Mouse (Mus musculus) granulocyte monocyte progenitor cell, adult 5-6 weeks (primary cell): ENCODE measurements at regions not wholly inside any gene's neighbourhood (a gene's known extent, or its start where the extent isn't known, plus 50 kb on each side); places are given as distances from the start of the nearest gene placed in this dataset.

ENCODE experiments used
- ATAC-seq: replicated peaks from 2 replicates; pipeline ENCODE4 v1.8.0; 2016; ENCODE audit warnings: mild to moderate bottlenecking, moderate TSS enrichment, inconsistent platforms; ENCODE audit not compliant: poor library complexity, severe bottlenecking

GRCm38 (mm10) chr2:50662504-50662903 is 365.9 kb upstream of the Mmadhc start:
- ATAC-seq = no peak

GRCm38 (mm10) chr2:50660000-50660399 is 363.4 kb upstream of the Mmadhc start:
- ATAC-seq = peak; percentile 97

GRCm38 (mm10) chr2:50657826-50658225 is 361.2 kb upstream of the Mmadhc start:
- ATAC-seq = no peak

GRCm38 (mm10) chr2:50656351-50656750 is 359.8 kb upstream of the Mmadhc start:
- no peak for ATAC-seq

- ATAC-seq = no peak
These were observed 358.3 kb upstream of the Mmadhc start for GRCm38 (mm10) chr2:50654953-50655324.

- no peak for ATAC-seq
These were observed 357.8 kb upstream of the Mmadhc start for GRCm38 (mm10) chr2:50654221-50654952.

- no peak for ATAC-seq
These were observed 356.6 kb upstream of the Mmadhc start for GRCm38 (mm10) chr2:50653121-50653615.

GRCm38 (mm10) chr2:50649656-50650055 is 353.1 kb upstream of the Mmadhc start:
- ATAC-seq = no peak

- ATAC-seq = no peak
These were observed 346.6 kb upstream of the Mmadhc start for GRCm38 (mm10) chr2:50643219-50643618.

GRCm38 (mm10) chr2:50642198-50642597 is 345.6 kb upstream of the Mmadhc start:
- ATAC-seq = peak; percentile 42

- ATAC-seq = no peak
These were observed 339.3 kb upstream of the Mmadhc start for GRCm38 (mm10) chr2:50635896-50636295.

GRCm38 (mm10) chr2:50631786-50632185 is 335.2 kb upstream of the Mmadhc start:
- peak; percentile 88 for ATAC-seq

- ATAC-seq = no peak
These were observed 330.9 kb upstream of the Mmadhc start for GRCm38 (mm10) chr2:50627501-50627900.

- ATAC-seq = no peak
These were observed 328.7 kb upstream of the Mmadhc start for GRCm38 (mm10) chr2:50625233-50625749.

- ATAC-seq = no peak
These were observed 312.5 kb upstream of the Mmadhc start for GRCm38 (mm10) chr2:50609086-50609485.

GRCm38 (mm10) chr2:50589195-50589594 is 292.6 kb upstream of the Mmadhc start:
- peak; percentile 99 for ATAC-seq

- ATAC-seq = peak; percentile 68
These were observed 292.1 kb upstream of the Mmadhc start for GRCm38 (mm10) chr2:50588652-50589051.

- no peak for ATAC-seq
These were observed 289.9 kb upstream of the Mmadhc start for GRCm38 (mm10) chr2:50586321-50587050.

- ATAC-seq = no peak
These were observed 283.0 kb upstream of the Mmadhc start for GRCm38 (mm10) chr2:50579620-50580019.

GRCm38 (mm10) chr2:50578278-50579043 is 281.9 kb upstream of the Mmadhc start:
- ATAC-seq = no peak

GRCm38 (mm10) chr2:50577736-50578135 is 281.1 kb upstream of the Mmadhc start:
- no peak for ATAC-seq
